Comparison of ENCODE assay signal across 8 mouse cellular contexts in genomic region chr1:74034736-74035135, GRCm38 (mm10).
A peak's percentile ranks its signal among the peaks of the same experiment; 100 is the strongest.
DNase-seq lines count a peak whose midpoint lies in the region; ATAC-seq lines count a peak whose summit lies in the region.

No protein-coding gene starts in this region.

- no peaks in the 10 kb centered on the region for H3K9me3 ChIP-seq in heart, embryonic 13.5 days
- no peaks in the 10 kb centered on the region for H3K9me3 ChIP-seq in hindbrain, embryonic 14.5 days (ENCODE audit: control insufficient read depth, low read length)

- peak overlapping the region; percentile 80 for H3K4me2 ChIP-seq in heart, embryonic 13.5 days
- no peak overlapping the region for H3K4me2 ChIP-seq in hindbrain, embryonic 14.5 days (replicated peaks)

- peak overlapping the region; percentile 80 for H3K9ac ChIP-seq in heart, embryonic 13.5 days
- H3K9ac ChIP-seq in hindbrain, embryonic 14.5 days: no peak overlapping the region

- peaks cover 100% of the 10 kb centered on the region for H3K4me1 ChIP-seq in heart, embryonic 13.5 days
- H3K4me1 ChIP-seq in hindbrain, embryonic 14.5 days (replicated peaks; ENCODE audit: control insufficient read depth, insufficient read depth, low read length): peaks cover 4% of the 10 kb centered on the region

- WGBS in heart, embryonic 13.5 days: 71% methylated on average over 2 of the region's 2 CpGs
- 83% methylated on average over 2 of the region's 2 CpGs for WGBS in hindbrain, embryonic 14.5 days

- H3K4me3 ChIP-seq in heart, embryonic 13.5 days: peak overlapping the region; percentile 69
- H3K4me3 ChIP-seq in hindbrain, embryonic 14.5 days (replicated peaks; ENCODE audit: low read length): no peak overlapping the region

- H3K27me3 ChIP-seq in heart, embryonic 13.5 days (replicated peaks): no peaks in the 10 kb centered on the region
- H3K27me3 ChIP-seq in hindbrain, embryonic 14.5 days (ENCODE audit: control insufficient read depth, insufficient read depth, low read length): 0 out of 2 replicates have a peak, but pooled peaks cover 3% of the 10 kb centered on the region

- H3K27ac ChIP-seq in heart, embryonic 13.5 days (replicated peaks): peak overlapping the region; percentile 82; the same call in 1 of the 2 replicates
- no peak overlapping the region for H3K27ac ChIP-seq in hindbrain, embryonic 14.5 days

- DNase-seq in layer of hippocampus, adult 9-11 months: peak; percentile 40
- DNase-seq in layer of hippocampus, adult 18-20 months (ENCODE audit: low spot score in 2 of 2): no peak
- DNase-seq in kidney, postnatal 25 days: peak; percentile 68 to 88
- DNase-seq in skeletal muscle tissue, adult 2 months (ENCODE audit: low read depth, low spot score): peak; percentile 67
- DNase-seq in hindbrain, embryonic 14.5 days (ENCODE audit: low spot score): no peak
- no peak for DNase-seq in cerebellum, postnatal 36 days
- DNase-seq in right cerebral cortex, postnatal 4 days: no peak

- ATAC-seq in heart, embryonic 13.5 days (ENCODE audit: extremely low read depth, insufficient number of reproducible peaks, low FRiP score, low TSS enrichment): no peak
- ATAC-seq in hindbrain, embryonic 14.5 days (ENCODE audit: low FRiP score): no peak

- 0 out of 2 replicates have a peak, but pooled peaks cover 5% of the 10 kb centered on the region for H3K36me3 ChIP-seq in heart, embryonic 13.5 days
- H3K36me3 ChIP-seq in hindbrain, embryonic 14.5 days (replicated peaks; ENCODE audit: control insufficient read depth, insufficient read depth): no peaks in the 10 kb centered on the region

Comparison
In these comparisons a context has a peak if more than half of its experiments do, and no peak if none do; other contexts are left out.
1. DNase-seq: peak in layer of hippocampus, adult 9-11 months (single experiment), kidney, postnatal 25 days (2 of 2) and skeletal muscle tissue, adult 2 months (single experiment); none in layer of hippocampus, adult 18-20 months (0 of 2), hindbrain, embryonic 14.5 days (single experiment), cerebellum, postnatal 36 days (0 of 2) and right cerebral cortex, postnatal 4 days (single experiment).